Mouse (Mus musculus): Measurements from ENCODE around the gene 2700081O15Rik. TPM values are rescaled to one million over a fixed set of nuclear protein-coding genes. Genes with fewer than 3 reads are reported as not detected.
A peak's percentile ranks its signal among the peaks of the same experiment; 100 is the strongest.

Gene 2700081O15Rik
- polyA plus RNA-seq, 1 experiment from 2014 or later, result 9.4 TPM

- ATAC-seq (replicated peaks; ENCODE audit: low FRiP score, low TSS enrichment, low read depth) (peak; percentile 4; the same call in 1 of the 2 replicates), DNase-seq (ENCODE audit: low spot score) (no peak)
- H3K27me3 ChIP-seq (replicated peaks; ENCODE audit: control insufficient read depth, insufficient read depth, low read length), result no peaks in the 10 kb centered on the region
- H3K4me2 ChIP-seq (ENCODE audit: low read length), result peak overlapping the region; percentile 36; the same call in 1 of the 2 replicates
- H3K9me3 ChIP-seq (ENCODE audit: control insufficient read depth, low read length), result no peaks in the 10 kb centered on the region
- H3K27ac ChIP-seq (ENCODE audit: low read depth), result peak overlapping the region; percentile 27; the same call in 1 of the 2 replicates
- 0 out of 2 replicates have a peak overlapping the region, but pooled peaks have one; percentile 1 for H3K4me3 ChIP-seq (ENCODE audit: low read depth, low read length)
- WGBS, result 43% methylated on average over 16 of the region's 16 CpGs
- H3K9ac ChIP-seq (ENCODE audit: low read length), result 0 out of 2 replicates have a peak overlapping the region, but pooled peaks have one; percentile 5
- peaks cover 84% of the 10 kb centered on the region for H3K36me3 ChIP-seq (ENCODE audit: control insufficient read depth, insufficient read depth, low read length)
- H3K4me1 ChIP-seq (replicated peaks; ENCODE audit: control insufficient read depth, insufficient read depth, low read length), result peaks cover 59% of the 10 kb centered on the region
These were observed 6.2 kb downstream of the 2700081O15Rik start for GRCm38 (mm10) chr19:7423656-7424030.

DNA sequence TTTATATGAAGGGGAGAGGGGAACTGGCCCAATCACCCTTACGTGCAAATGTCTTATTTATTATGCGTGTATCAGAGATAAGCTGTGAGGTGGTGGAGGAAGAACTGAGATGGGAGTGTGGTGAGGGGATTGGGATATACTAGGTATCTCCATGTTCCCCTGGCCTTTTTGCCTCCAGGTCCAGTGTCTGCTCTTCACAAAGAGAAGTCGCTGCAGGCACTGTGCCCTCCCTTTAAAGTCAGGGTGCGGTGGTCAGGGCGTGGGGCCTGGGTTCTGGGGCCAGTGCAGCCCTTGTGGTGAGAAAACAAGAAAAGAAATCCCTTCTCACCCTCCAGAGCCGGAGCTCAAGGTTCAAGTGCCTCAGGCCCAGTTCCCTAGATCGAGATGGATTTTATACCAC lies 6.7 kb downstream of the 2700081O15Rik start:
- Histone ChIP-seq H3K4me1 (replicated peaks; ENCODE audit: control insufficient read depth, insufficient read depth, low read length) (peaks cover 54% of the 10 kb centered on the region), H3K4me2 (ENCODE audit: low read length) (no peak overlapping the region), H3K9ac (ENCODE audit: low read length) (0 out of 2 replicates have a peak overlapping the region, but pooled peaks have one; percentile 5), H3K36me3 (ENCODE audit: control insufficient read depth, insufficient read depth, low read length) (peaks cover 88% of the 10 kb centered on the region), H3K9me3 (ENCODE audit: control insufficient read depth, low read length) (no peaks in the 10 kb centered on the region), H3K27me3 (replicated peaks; ENCODE audit: control insufficient read depth, insufficient read depth, low read length) (no peaks in the 10 kb centered on the region), H3K4me3 (ENCODE audit: low read depth, low read length) (no peak overlapping the region), H3K27ac (ENCODE audit: low read depth) (peak overlapping the region; percentile 43; the same call in 1 of the 2 replicates)
- 78% methylated on average over 7 of the region's 7 CpGs for WGBS
- DNase-seq (ENCODE audit: low spot score), result no peak
- no peak for ATAC-seq (replicated peaks; ENCODE audit: low FRiP score, low TSS enrichment, low read depth)

GRCm38 (mm10) chr19:7424590-7425397 lies 7.4 kb downstream of the 2700081O15Rik start:
- no peaks in the 10 kb centered on the region for H3K27me3 ChIP-seq (replicated peaks; ENCODE audit: control insufficient read depth, insufficient read depth, low read length)
- H3K4me2 ChIP-seq (ENCODE audit: low read length), result no peak overlapping the region
- 64% methylated on average over 8 of the region's 8 CpGs for WGBS
- no peak overlapping the region for H3K4me3 ChIP-seq (ENCODE audit: low read depth, low read length)
- ATAC-seq (replicated peaks; ENCODE audit: low FRiP score, low TSS enrichment, low read depth) (no peak), DNase-seq (ENCODE audit: low spot score) (no peak)
- peaks cover 47% of the 10 kb centered on the region for H3K4me1 ChIP-seq (replicated peaks; ENCODE audit: control insufficient read depth, insufficient read depth, low read length)
- H3K9ac ChIP-seq (ENCODE audit: low read length), result no peak overlapping the region
- H3K9me3 ChIP-seq (ENCODE audit: control insufficient read depth, low read length), result no peaks in the 10 kb centered on the region
- H3K36me3 ChIP-seq (ENCODE audit: control insufficient read depth, insufficient read depth, low read length), result peaks cover 94% of the 10 kb centered on the region
- H3K27ac ChIP-seq (ENCODE audit: low read depth), result peak overlapping the region; percentile 43; the same call in 1 of the 2 replicates

- no peak overlapping the region for H3K27ac ChIP-seq (ENCODE audit: low read depth)
- H3K4me2 ChIP-seq (ENCODE audit: low read length), result no peak overlapping the region
- H3K36me3 ChIP-seq (ENCODE audit: control insufficient read depth, insufficient read depth, low read length), result peaks cover 91% of the 10 kb centered on the region
- DNase-seq (ENCODE audit: low spot score), result no peak
- H3K9me3 ChIP-seq (ENCODE audit: control insufficient read depth, low read length), result no peaks in the 10 kb centered on the region
- WGBS, result 52% methylated on average over 3 of the region's 3 CpGs
- ATAC-seq (replicated peaks; ENCODE audit: low FRiP score, low TSS enrichment, low read depth), result no peak
- H3K4me3 ChIP-seq (ENCODE audit: low read depth, low read length), result no peak overlapping the region
- no peaks in the 10 kb centered on the region for H3K27me3 ChIP-seq (replicated peaks; ENCODE audit: control insufficient read depth, insufficient read depth, low read length)
- H3K9ac ChIP-seq (ENCODE audit: low read length), result no peak overlapping the region
- H3K4me1 ChIP-seq (replicated peaks; ENCODE audit: control insufficient read depth, insufficient read depth, low read length), result peaks cover 41% of the 10 kb centered on the region
These were observed 8.0 kb downstream of the 2700081O15Rik start for GRCm38 (mm10) chr19:7425398-7425775.

DNA sequence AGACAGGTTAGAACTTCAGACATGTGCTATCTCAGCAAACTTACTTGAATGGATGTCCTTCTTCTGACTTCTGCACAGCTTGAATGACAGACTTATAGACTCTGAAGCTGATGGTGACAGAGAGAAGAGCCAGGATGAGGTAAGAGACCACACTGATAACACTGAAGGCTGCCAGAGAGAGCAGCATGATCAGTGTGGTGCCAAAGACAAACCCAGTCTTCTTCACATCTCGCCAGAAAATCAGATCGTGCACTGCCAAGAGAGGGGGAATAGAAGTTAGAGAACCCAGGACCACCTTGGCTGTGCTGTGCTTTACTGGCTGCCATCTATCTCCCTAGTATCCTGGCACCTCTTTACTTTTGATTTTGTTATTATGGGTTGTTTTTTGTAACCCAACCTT lies 17.5 kb downstream of the 2700081O15Rik start:
- Histone ChIP-seq H3K27ac (ENCODE audit: low read depth) (no peak overlapping the region), H3K36me3 (ENCODE audit: control insufficient read depth, insufficient read depth, low read length) (peaks cover 55% of the 10 kb centered on the region), H3K4me3 (ENCODE audit: low read depth, low read length) (no peak overlapping the region), H3K9ac (ENCODE audit: low read length) (no peak overlapping the region), H3K9me3 (ENCODE audit: control insufficient read depth, low read length) (no peaks in the 10 kb centered on the region), H3K27me3 (replicated peaks; ENCODE audit: control insufficient read depth, insufficient read depth, low read length) (no peaks in the 10 kb centered on the region), H3K4me1 (replicated peaks; ENCODE audit: control insufficient read depth, insufficient read depth, low read length) (no peaks in the 10 kb centered on the region), H3K4me2 (ENCODE audit: low read length) (no peak overlapping the region)
- ATAC-seq (replicated peaks; ENCODE audit: low FRiP score, low TSS enrichment, low read depth) (no peak), DNase-seq (ENCODE audit: low spot score) (no peak)
- WGBS, result 87% methylated on average over 2 of the region's 2 CpGs

GRCm38 (mm10) chr19:7436061-7436970 lies 18.9 kb downstream of the 2700081O15Rik start:
- H3K4me3 ChIP-seq (ENCODE audit: low read depth, low read length), result no peak overlapping the region
- H3K4me2 ChIP-seq (ENCODE audit: low read length), result no peak overlapping the region
- peak; percentile 47; the same call in 1 of the 2 replicates for ATAC-seq (replicated peaks; ENCODE audit: low FRiP score, low TSS enrichment, low read depth)
- H3K9ac ChIP-seq (ENCODE audit: low read length), result no peak overlapping the region
- DNase-seq (ENCODE audit: low spot score), result no peak
- 66% methylated on average over 5 of the region's 5 CpGs for WGBS
- H3K9me3 ChIP-seq (ENCODE audit: control insufficient read depth, low read length), result no peaks in the 10 kb centered on the region
- H3K27ac ChIP-seq (ENCODE audit: low read depth), result no peak overlapping the region
- peaks cover 42% of the 10 kb centered on the region for H3K36me3 ChIP-seq (ENCODE audit: control insufficient read depth, insufficient read depth, low read length)
- H3K27me3 ChIP-seq (replicated peaks; ENCODE audit: control insufficient read depth, insufficient read depth, low read length), result no peaks in the 10 kb centered on the region
- H3K4me1 ChIP-seq (replicated peaks; ENCODE audit: control insufficient read depth, insufficient read depth, low read length), result no peaks in the 10 kb centered on the region; the same call in 1 of the 2 replicates

DNA sequence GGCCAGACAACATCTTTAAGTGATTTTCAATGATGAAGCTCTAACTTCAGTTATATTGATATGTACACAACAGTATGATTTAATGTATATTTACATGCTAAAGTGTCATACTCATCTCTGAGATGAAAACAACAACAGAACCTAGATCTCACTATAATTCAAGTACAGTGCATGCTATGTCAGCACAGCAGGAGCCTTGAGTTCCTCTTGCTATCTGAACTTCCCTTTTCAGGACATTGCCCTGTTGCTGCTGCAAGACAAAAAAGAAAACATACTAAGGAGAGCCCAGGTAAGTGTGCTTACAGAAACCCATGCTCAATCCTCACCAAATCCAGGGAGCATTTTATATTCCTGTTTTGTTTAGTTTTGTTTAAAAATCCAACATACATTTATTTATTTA lies 20.9 kb downstream of the 2700081O15Rik start:
- DNase-seq (ENCODE audit: low spot score) (no peak), ATAC-seq (replicated peaks; ENCODE audit: low FRiP score, low TSS enrichment, low read depth) (no peak)
- no peak overlapping the region for H3K27ac ChIP-seq (ENCODE audit: low read depth)
- no peaks in the 10 kb centered on the region; the same call in 1 of the 2 replicates for H3K4me1 ChIP-seq (replicated peaks; ENCODE audit: control insufficient read depth, insufficient read depth, low read length)
- peaks cover 22% of the 10 kb centered on the region for H3K36me3 ChIP-seq (ENCODE audit: control insufficient read depth, insufficient read depth, low read length)
- H3K9me3 ChIP-seq (ENCODE audit: control insufficient read depth, low read length), result no peaks in the 10 kb centered on the region
- H3K9ac ChIP-seq (ENCODE audit: low read length), result no peak overlapping the region
- H3K27me3 ChIP-seq (replicated peaks; ENCODE audit: control insufficient read depth, insufficient read depth, low read length), result no peaks in the 10 kb centered on the region
- H3K4me2 ChIP-seq (ENCODE audit: low read length), result no peak overlapping the region
- H3K4me3 ChIP-seq (ENCODE audit: low read depth, low read length), result no peak overlapping the region

DNA sequence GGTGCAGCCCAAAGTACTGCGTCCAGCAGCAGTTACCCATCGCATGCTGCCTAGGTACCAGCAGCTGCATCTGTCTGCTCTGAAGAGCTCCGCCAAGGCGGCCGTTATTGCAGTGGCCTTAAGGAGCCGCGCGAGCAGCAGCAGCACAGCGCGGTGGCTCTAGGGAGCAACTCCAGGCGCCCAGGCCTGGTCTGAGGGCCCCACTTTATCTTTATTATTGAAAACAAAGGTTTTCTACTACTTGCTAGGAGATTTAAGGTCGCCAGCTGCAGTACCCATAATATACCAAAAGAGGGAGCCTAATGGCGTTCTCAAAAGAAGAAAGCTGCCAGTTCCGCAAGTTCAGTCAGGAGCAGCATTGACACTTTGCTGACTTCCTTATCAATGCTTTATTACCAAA lies 24.1 kb downstream of the 2700081O15Rik start:
- H3K36me3 ChIP-seq (ENCODE audit: control insufficient read depth, insufficient read depth, low read length), result no peaks in the 10 kb centered on the region

More for the DNA sequence above, 24.1 kb downstream of the 2700081O15Rik start:
- peak; percentile 80 for DNase-seq (ENCODE audit: low spot score)
- H3K4me3 ChIP-seq (ENCODE audit: low read depth, low read length), result no peak overlapping the region
- no peaks in the 10 kb centered on the region for H3K9me3 ChIP-seq (ENCODE audit: control insufficient read depth, low read length)
- H3K4me2 ChIP-seq (ENCODE audit: low read length), result peak overlapping the region; percentile 30
- no peak overlapping the region for H3K9ac ChIP-seq (ENCODE audit: low read length)
- H3K27ac ChIP-seq (ENCODE audit: low read depth), result no peak overlapping the region
- ATAC-seq (replicated peaks; ENCODE audit: low FRiP score, low TSS enrichment, low read depth), result peak; percentile 55; the same call in 1 of the 2 replicates
- H3K4me1 ChIP-seq (replicated peaks; ENCODE audit: control insufficient read depth, insufficient read depth, low read length), result no peaks in the 10 kb centered on the region; the same call in 1 of the 2 replicates
- H3K27me3 ChIP-seq (replicated peaks; ENCODE audit: control insufficient read depth, insufficient read depth, low read length), result no peaks in the 10 kb centered on the region
- WGBS, result 39% methylated on average over 14 of the region's 14 CpGs

All from intestine, embryonic 14.5 days (tissue).